Mouse (Mus musculus) CH12.LX (cell line): ENCODE data around the gene Gm49320. TPM values are rescaled to one million over a fixed set of nuclear protein-coding genes. Genes with fewer than 3 reads are reported as not detected.

ENCODE experiments used
- DNase-seq: peaks from one replicate; pipeline ENCODE4 v3.0.0-alpha.2; 2013; ENCODE audit errors: extremely low read depth
- H3K27ac ChIP-seq: 2 replicates; pipeline ENCODE4 v1.5.1; 2012; ENCODE audit warnings: low read depth, mild to moderate bottlenecking, control low read depth, moderate library complexity; ENCODE audit not compliant: insufficient read depth
- H3K27me3 ChIP-seq: replicated peaks from 2 replicates; pipeline ENCODE3; 2012; ENCODE audit warnings: inconsistent platforms
- H3K36me3 ChIP-seq, 2 experiments: replicated peaks in 1 of 2; 2 replicates each; pipeline versions ENCODE3 to v1.6.1; 2012; ENCODE audit warnings: inconsistent platforms in 1 of 2, low read length in 1 of 2, mild to moderate bottlenecking in 1 of 2, mixed read lengths in 1 of 2, moderate library complexity in 1 of 2; ENCODE audit not compliant: control insufficient read depth in 1 of 2, insufficient read depth in 1 of 2
- H3K4me1 ChIP-seq, 2 experiments: 2 replicates each; pipeline ENCODE4 v1.6.1; 2012; ENCODE audit warnings: inconsistent platforms in 1 of 2, moderate library complexity in 1 of 2; ENCODE audit not compliant: insufficient read depth in 2 of 2, control insufficient read depth in 1 of 2
- H3K4me2 ChIP-seq: 2 replicates; pipeline ENCODE4 v1.6.1; 2012; ENCODE audit warnings: low read depth, mild to moderate bottlenecking, control low read depth; ENCODE audit not compliant: poor library complexity, insufficient read depth, severe bottlenecking
- H3K4me3 ChIP-seq, 3 experiments: fragments of 150-350 bp in 1 of 3; sonication (generic) in 1 of 3; replicated peaks in 1 of 3; 2 replicates each; pipeline versions ENCODE3 to v1.5.1; 2011 to 2012; ENCODE audit warnings: low read depth in 2 of 3, low read length in 2 of 3, mild to moderate bottlenecking in 2 of 3, moderate library complexity in 2 of 3, control low read depth in 1 of 3, improper control_type of control experiment in 1 of 3, inconsistent platforms in 1 of 3, mixed read lengths in 1 of 3; ENCODE audit not compliant: poor library complexity in 1 of 3
- H3K79me2 ChIP-seq: replicated peaks from 2 replicates; pipeline ENCODE4 v1.6.1; 2012; ENCODE audit warnings: mild to moderate bottlenecking, moderate library complexity; ENCODE audit not compliant: control insufficient read depth, poor library complexity, insufficient read depth, severe bottlenecking; ENCODE audit errors: extremely low read depth
- H3K9ac ChIP-seq: 2 replicates; pipeline ENCODE4 v1.6.1; 2012; ENCODE audit warnings: low read depth, mild to moderate bottlenecking, control low read depth, moderate library complexity; ENCODE audit not compliant: insufficient read depth
- H3K9me3 ChIP-seq: replicated peaks from 2 replicates; pipeline ENCODE3; 2012; ENCODE audit warnings: low read length, inconsistent platforms, mixed read lengths
- CHD2 ChIP-seq: IDR thresholded peaks from 2 replicates; pipeline ENCODE4 v1.6.1; 2011; ENCODE audit warnings: low read length, improper control_type of control experiment
- E2F4 ChIP-seq: IDR thresholded peaks from 2 replicates; pipeline ENCODE4 v1.6.1; 2011; ENCODE audit warnings: low read depth, low read length, improper control_type of control experiment; ENCODE audit not compliant: insufficient replicate concordance
- ELF1 ChIP-seq: IDR thresholded peaks from 2 replicates; pipeline ENCODE4 v1.6.1; 2014; ENCODE audit warnings: low read depth, mild to moderate bottlenecking, inconsistent platforms, low read length, improper control_type of control experiment
- EP300 ChIP-seq: IDR thresholded peaks from 2 replicates; pipeline ENCODE4 v1.6.1; 2011; ENCODE audit warnings: low read length, improper control_type of control experiment
- ETS1 ChIP-seq: conservative IDR thresholded peaks from 2 replicates; pipeline ENCODE4 v1.6.1; 2012; ENCODE audit warnings: low read depth, mild to moderate bottlenecking, inconsistent platforms, low read length, improper control_type of control experiment, moderate library complexity
- IRF4 ChIP-seq: IDR thresholded peaks from 2 replicates; pipeline ENCODE4 v1.6.1; 2014; ENCODE audit warnings: low read depth, mild to moderate bottlenecking, inconsistent platforms, low read length, improper control_type of control experiment
- JUN ChIP-seq: IDR thresholded peaks from 2 replicates; pipeline ENCODE4 v1.6.1; 2011; ENCODE audit warnings: low read depth, mild to moderate bottlenecking, low read length, improper control_type of control experiment, moderate library complexity; ENCODE audit not compliant: insufficient read depth
- KAT2A ChIP-seq: IDR thresholded peaks from 2 replicates; pipeline ENCODE4 v1.6.1; 2012; ENCODE audit warnings: low read length, improper control_type of control experiment, inconsistent platforms; ENCODE audit not compliant: insufficient replicate concordance
- MAZ ChIP-seq: IDR thresholded peaks from 2 replicates; pipeline ENCODE4 v1.6.1; 2012; ENCODE audit warnings: low read depth, mild to moderate bottlenecking, inconsistent platforms, low read length, improper control_type of control experiment, moderate library complexity
- MEF2A ChIP-seq: IDR thresholded peaks from 2 replicates; pipeline ENCODE4 v1.6.1; 2014; ENCODE audit warnings: low read depth, mild to moderate bottlenecking, inconsistent platforms, low read length, improper control_type of control experiment, borderline replicate concordance
- MXI1 ChIP-seq: IDR thresholded peaks from 2 replicates; pipeline ENCODE4 v1.6.1; 2011; ENCODE audit warnings: mild to moderate bottlenecking, low read depth, low read length, improper control_type of control experiment
- MYC ChIP-seq: IDR thresholded peaks from 2 replicates; pipeline ENCODE4 v1.6.1; 2011; ENCODE audit warnings: low read depth, mild to moderate bottlenecking, improper control_type of control experiment, low read length
- NELFE ChIP-seq: IDR thresholded peaks from 2 replicates; pipeline ENCODE4 v1.6.1; 2011; ENCODE audit warnings: low read depth, low read length, improper control_type of control experiment
- PAX5 ChIP-seq: IDR thresholded peaks from 2 replicates; pipeline ENCODE4 v1.6.1; 2012; ENCODE audit warnings: low read length, inconsistent platforms, mixed read lengths
- POLR2AphosphoS2 ChIP-seq: IDR thresholded peaks from 2 replicates; pipeline ENCODE4 v1.6.1; 2011; ENCODE audit warnings: low read depth, low read length, improper control_type of control experiment
- SIN3A ChIP-seq: IDR thresholded peaks from 2 replicates; pipeline ENCODE4 v1.6.1; 2012; ENCODE audit warnings: low read length, improper control_type of control experiment, inconsistent platforms
- ZC3H11A ChIP-seq: IDR thresholded peaks from 2 replicates; pipeline ENCODE4 v1.6.1; 2012; ENCODE audit warnings: low read depth, mild to moderate bottlenecking, inconsistent platforms, low read length, improper control_type of control experiment
- dilution Hi-C: fragments of 300-500 bp; cut with MboI; formaldehyde crosslinking; loops from 2 replicates; pipeline ENCODE4 v1.14.3; 2020; ENCODE audit warnings: low sequenced_read_pairs; ENCODE audit not compliant: extremely low pct_unique_long_range_greater_than_20kb, extremely low pct_ligation_motif_present
- in situ Hi-C: fragments of 300-500 bp; cut with MboI; formaldehyde crosslinking; loops from 3 replicates; pipeline ENCODE4 v1.14.3; 2019; ENCODE audit warnings: low sequenced_read_pairs, low pct_ligation_motif_present, low pct_unique_long_range_greater_than_20kb, mixed read lengths
- polyA plus RNA-seq: library from polyadenylated mRNA; unstranded; fragments of >175 nt; gene quantifications from 2 replicates; pipeline ENCODE4 v1.2.1, GENCODE M21; 2012; ENCODE audit warnings: low read depth; ENCODE audit not compliant: insufficient read length
- total RNA-seq, 2 experiments: library from RNA; depleted of rRNA; stranded (reverse); fragments of 300-350 nt in 1 of 2; fragments of >200 nt in 1 of 2; gene quantifications; 2 replicates each; pipeline ENCODE4 v1.2.3; 2012 to 2014

The Gm49320 gene
- total and polyA plus RNA-seq, 3 experiments = 0.08 to 0.23 (median 0.08) TPM

DNA sequence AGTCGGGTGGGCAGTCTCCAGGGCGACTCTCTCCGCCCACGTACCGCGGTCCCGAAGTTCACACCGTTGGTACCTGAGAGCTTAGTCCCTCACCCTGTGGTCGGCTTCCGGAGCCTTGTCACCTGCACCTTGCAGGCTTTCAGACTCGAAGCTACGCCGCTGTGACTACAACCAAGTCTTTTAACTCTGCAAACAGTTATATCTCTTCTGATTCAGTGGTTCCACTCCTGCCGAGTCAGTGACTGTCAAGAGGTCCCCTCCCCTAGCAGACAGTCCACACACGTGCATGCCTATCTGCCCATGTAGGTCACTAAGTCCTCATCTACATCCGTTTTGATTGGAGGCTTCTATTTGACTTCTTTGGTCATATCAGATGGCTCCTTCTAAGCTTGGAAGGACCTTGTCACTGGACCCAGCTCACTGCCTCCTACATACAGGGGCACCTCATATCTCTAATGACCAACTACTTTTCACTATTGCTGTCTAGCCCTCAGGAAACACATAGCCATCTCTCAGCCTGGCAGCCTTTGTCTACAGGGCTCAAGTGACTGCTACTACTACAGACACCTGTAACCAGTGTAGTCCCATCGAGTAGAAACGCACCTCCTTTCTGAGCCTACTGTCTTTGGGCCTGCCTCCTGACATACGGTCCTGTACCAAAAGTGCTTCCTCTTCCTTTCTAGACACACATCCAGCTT lies 677 bp downstream of the Gm49320 start:
- peaks cover 23% of the 10 kb centered on the region for H3K79me2 ChIP-seq
- TF ChIP-seq MXI1 (peak; percentile 48; the same call in 1 of the 2 replicates), MYC (no peak), ZC3H11A (no peak), SIN3A (peak; percentile 18; the same call in 1 of the 2 replicates)
- peaks cover 13% of the 10 kb centered on the region for H3K27me3 ChIP-seq
- peak overlapping the region; percentile 77 to 95 (median 78) for H3K4me3 ChIP-seq
- H3K36me3 ChIP-seq = peaks cover 28 to 47% of the 10 kb centered on the region in 2 experiments
- no peaks in the 10 kb centered on the region for H3K9me3 ChIP-seq
- no peak for DNase-seq
- no peak overlapping the region for H3K27ac ChIP-seq
- H3K4me2 ChIP-seq = peak overlapping the region; percentile 57
- peak overlapping the region; percentile 79 for H3K9ac ChIP-seq
- peaks cover 7 to 28% of the 10 kb centered on the region in 2 experiments; a peak in 3 of 4 replicates for H3K4me1 ChIP-seq
- dilution Hi-C loops (no loop called here), in situ Hi-C loops (no loop called here)

GRCm38 (mm10) chr8:4245061-4245460 lies 6.4 kb downstream of the Gm49320 start:
- no peak for TF ChIP-seq POLR2AphosphoS2
- TF ChIP-seq MYC = no peak
- TF ChIP-seq ZC3H11A = no peak
- no peak for TF ChIP-seq E2F4
- TF ChIP-seq MXI1 = no peak
- no peak for TF ChIP-seq PAX5
- no peak for TF ChIP-seq ELF1
- no peak for TF ChIP-seq EP300
- no peak for TF ChIP-seq KAT2A
- TF ChIP-seq JUN = no peak
- TF ChIP-seq SIN3A = no peak
- TF ChIP-seq MEF2A = no peak
- TF ChIP-seq IRF4 = no peak
- no peak for TF ChIP-seq CHD2
- TF ChIP-seq NELFE = no peak
- no peak for TF ChIP-seq MAZ
- TF ChIP-seq ETS1 = no peak
- Histone ChIP-seq H3K79me2 (peaks cover 11% of the 10 kb centered on the region), H3K9ac (no peak overlapping the region), H3K36me3 (peaks cover 75 to 99% of the 10 kb centered on the region in 2 experiments), H3K27ac (no peak overlapping the region), H3K4me3 (no peak overlapping the region), H3K9me3 (no peaks in the 10 kb centered on the region), H3K27me3 (no peaks in the 10 kb centered on the region), H3K4me1 (peaks cover 5 to 12% of the 10 kb centered on the region in 2 experiments), H3K4me2 (no peak overlapping the region)
- no peak for DNase-seq
- dilution Hi-C loops (no loop called here), in situ Hi-C loops (no loop called here)
